Mouse (Mus musculus) erythroblast, embryonic 14.5 days (primary cell): ENCODE data around the gene Gk5.

Source experiments
- GATA1 ChIP-seq: IDR thresholded peaks from 2 replicates; pipeline ENCODE4 v1.6.1; 2012; ENCODE audit warnings: low read length, inconsistent platforms, mixed read lengths
- TAL1 ChIP-seq: IDR thresholded peaks from 3 replicates; pipeline ENCODE4 v1.6.1; 2012; ENCODE audit warnings: low read length, inconsistent platforms, mixed read lengths

GRCm38 (mm10) chr9:96093221-96093620, 25.9 kb upstream of the Gk5 start:
- TF ChIP-seq GATA1 = no peak
- TF ChIP-seq TAL1 = no peak
